Mouse (Mus musculus): ENCODE measurements around the gene Mogs.

The Mogs gene

DNA sequence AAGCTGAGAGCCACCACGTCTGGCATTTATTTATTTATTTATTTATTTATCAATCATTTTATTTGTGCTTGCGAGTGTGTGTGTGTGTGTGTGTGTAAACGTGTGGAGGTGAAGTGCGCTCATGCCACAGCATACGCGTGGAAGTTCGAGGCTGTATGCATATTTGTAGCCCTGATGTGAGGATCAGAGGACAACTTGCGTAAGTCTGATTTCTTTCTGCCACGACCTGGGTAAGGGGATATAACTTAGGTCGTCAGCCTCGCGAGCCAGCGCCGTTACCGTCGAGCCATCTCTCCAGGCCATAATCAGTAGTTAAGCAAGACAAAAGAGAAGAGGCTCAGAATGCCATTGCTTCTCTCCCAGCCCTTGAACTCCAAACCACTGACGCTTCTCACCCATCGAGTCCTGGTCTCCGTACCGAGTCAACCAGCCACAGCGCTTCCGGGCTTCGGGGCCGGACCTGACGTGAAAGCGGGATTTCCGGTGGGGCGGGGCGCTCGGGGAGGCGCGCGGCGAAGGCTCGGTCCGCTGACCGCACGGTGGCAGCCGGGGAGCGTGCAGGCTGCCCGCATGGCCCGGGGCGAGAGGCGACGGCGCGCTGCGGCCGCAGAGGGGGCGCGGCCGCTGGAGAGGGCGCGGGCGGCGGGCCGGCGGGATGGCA, at the start of gene Mogs:
Gene Mogs (plus strand): TSS at position 486 of the 661 bp plus-strand sequence.
- in situ Hi-C loops (cut with MboI, MseI): no loop called here

DNA sequence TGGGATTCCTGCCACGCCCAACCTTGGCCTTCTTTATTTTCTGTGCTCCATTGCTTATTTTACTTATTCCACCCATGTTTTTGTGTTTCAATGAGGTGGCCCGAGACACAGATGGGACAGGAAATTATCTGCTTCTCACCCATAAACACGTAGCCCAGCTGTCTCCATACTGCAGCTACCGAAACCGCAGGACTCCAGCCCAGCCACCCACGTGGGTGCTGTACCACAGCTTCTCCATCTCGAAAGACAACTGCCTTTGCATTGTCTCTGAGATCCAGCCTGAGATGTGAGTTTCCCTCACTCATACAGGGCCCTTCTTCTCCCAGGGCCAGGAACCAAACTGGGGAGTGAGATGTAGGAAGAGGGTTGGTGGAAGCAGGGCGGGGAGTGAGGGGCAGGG, 49.3 kb upstream of the Mogs start:
- in situ Hi-C loops (cut with MboI, MseI): no loop called here

- in situ Hi-C loops (cut with MboI, MseI): no loop called here
Measured at GRCm38 (mm10) chr6:83066441-83066840, 48.9 kb upstream of the Mogs start.

DNA sequence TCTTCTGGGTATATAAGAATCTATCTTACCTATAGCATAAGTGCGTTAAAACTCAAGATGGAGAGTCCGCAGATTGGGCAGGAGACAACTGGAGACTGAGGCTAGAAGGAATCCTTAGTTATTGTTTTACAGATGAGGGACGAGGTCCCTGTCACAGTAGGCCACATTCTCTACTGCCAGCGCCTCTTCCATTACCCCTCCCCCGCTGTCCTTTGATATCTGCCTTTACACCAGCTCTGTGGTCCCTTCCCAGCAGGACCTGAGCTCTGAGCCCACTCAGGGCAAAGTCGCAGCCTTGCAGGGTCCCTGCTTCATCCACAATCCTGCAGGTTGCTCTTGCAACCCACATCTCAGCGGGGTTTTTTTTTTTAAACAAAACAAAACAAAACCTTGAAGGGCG, 47.1 kb upstream of the Mogs start:
- in situ Hi-C loops (cut with MboI, MseI): no loop called here

GRCm38 (mm10) chr6:83068706-83069487, 46.4 kb upstream of the Mogs start:
- in situ Hi-C loops (cut with MboI, MseI): no loop called here

- in situ Hi-C loops (cut with MboI, MseI): no loop called here
Measured at GRCm38 (mm10) chr6:83069488-83070246, 45.6 kb upstream of the Mogs start.

DNA sequence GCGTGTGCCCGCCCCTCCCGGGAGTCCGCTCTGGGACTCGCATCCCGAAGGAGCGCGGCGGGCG, 45.2 kb upstream of the Mogs start, which contains the start of gene Tlx2:
Gene Tlx2 (minus strand): TSS at position 47 of the 64 bp plus-strand sequence.
- in situ Hi-C loops (cut with MboI, MseI): no loop called here

DNA sequence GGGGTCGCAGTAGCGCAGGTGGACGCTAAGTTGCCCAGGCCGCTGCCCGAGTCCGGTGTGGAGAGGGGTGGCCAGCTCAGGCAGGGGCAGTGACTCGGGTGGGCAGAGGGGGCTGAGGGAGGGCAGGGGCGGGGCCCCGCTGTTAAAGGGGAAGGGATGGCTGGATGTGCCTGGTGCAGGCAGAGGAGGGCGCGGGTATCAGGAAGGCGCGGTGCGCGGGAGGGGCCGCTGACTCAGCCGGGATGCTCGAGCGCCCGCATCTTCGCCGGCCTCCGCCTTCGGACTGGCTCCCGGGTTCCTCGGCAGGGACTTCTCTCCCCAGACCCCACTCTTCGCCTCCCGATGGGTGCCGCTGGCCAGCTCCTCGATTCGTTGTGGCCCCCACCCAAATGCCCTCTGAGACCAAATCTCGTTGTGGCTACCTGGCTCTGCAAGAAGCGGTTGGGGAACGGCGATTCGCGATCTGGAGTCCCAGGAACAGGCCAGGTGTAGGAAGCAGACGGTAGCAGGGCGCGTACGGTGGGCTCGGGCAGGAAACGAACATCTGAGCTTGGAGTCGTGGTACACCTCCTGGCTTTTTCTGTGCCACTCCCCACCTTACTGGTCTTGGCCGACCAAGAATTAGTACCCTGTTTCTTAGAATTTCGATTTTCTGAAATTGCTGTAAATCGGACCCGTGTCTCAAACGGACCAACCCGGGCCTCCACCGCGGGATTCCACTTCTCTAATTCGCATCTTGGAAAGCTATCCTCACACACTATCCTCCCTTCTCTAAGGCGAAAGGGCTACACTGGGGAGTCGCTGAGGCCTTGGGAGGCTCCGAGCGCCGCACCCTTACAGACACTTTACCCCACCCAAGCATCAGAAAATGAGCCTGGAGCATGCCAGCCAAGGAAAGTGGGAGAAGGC, 44.7 kb upstream of the Mogs start:
- in situ Hi-C loops (cut with MboI, MseI): no loop called here

- in situ Hi-C loops (cut with MboI, MseI): no loop called here
Measured at GRCm38 (mm10) chr6:83071220-83071619, 44.1 kb upstream of the Mogs start.

DNA sequence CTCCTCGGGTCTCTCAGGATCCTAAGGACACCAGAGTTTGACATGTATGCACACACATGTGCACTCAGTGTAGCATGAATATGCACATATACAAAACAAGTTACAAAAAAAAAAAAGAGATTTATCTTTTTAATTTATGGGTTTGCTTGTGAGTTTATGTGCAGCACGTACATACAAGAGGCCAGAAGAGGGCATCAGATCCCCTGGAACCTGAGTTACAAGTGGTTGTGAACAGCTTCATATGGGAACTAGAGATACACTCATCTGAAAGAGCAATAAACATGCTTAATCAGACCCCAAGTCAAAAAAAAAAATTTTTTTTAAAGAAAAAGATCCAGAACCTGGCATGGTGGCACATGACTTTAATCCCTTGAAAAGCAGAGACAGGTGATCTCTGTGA, 40.3 kb upstream of the Mogs start:
- in situ Hi-C loops (cut with MboI, MseI): no loop called here

- in situ Hi-C loops (cut with MboI, MseI): no loop called here
Measured at GRCm38 (mm10) chr6:83077630-83078323, 37.5 kb upstream of the Mogs start, which contains the start of gene Pcgf1. Gene Pcgf1 (plus strand): TSS chr6:83077869.

- in situ Hi-C loops (cut with MboI, MseI): no loop called here
Measured at GRCm38 (mm10) chr6:83078324-83078858, 36.9 kb upstream of the Mogs start.

DNA sequence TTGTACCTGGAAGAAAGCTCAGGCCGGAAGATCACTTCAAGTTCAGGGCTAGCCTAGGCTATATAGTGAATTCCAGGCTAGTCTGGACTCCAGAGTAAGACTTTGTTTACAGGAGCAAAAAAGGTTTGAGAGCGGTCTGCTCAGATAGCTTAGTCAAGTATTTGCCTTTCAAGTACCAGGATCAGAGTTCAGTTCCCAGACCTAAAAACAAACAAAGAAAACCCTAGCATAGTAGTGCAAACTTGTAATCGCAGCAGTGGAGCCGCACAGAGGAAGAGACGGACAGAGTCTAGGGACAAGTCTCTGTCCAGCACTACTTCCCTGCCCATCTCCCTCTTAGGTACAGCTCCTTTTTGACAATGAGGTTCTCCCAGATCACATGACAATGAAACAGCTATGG, 35.1 kb upstream of the Mogs start:
- in situ Hi-C loops (cut with MboI, MseI): no loop called here

DNA sequence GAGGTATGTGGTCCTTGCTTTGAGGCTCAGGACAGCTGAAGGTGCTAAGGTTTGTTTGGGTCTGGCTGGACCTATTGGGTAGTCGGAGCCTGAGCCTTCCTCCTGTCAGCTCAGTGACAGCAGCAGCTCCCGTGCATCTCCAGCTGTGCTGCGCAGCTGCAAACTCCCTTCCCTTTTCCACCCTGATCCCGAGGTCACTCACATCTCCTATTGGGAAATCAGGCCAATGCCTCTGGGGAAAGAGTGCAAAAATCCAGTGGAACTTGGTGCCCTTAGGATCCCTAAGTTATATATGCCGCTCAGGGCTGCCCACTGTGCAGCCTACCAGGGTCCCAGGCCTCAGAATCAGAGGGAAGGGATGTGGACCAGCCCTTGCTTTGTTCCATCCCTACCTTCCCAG, 31.8 kb upstream of the Mogs start:
- in situ Hi-C loops (cut with MboI, MseI): no loop called here

DNA sequence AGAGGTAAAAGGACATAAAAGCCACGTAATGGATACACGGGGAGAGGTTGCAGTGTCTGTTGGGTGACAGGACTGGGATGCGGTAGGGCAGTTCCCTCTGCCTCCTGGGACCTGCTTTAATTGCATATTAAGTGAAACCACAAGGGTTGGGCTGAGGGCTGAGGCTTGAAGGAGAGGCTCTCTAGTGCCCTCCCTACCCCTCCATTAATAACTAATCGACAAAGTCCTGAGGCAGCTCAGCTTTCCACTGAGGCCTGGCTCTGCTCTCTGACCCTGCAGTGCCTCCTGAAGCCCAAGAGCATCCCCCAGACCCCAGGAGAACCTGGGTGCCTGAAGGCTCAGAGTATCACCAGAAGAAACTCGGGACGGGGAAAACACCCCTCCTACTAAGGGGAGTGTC, 30.8 kb upstream of the Mogs start:
- in situ Hi-C loops (cut with MboI, MseI): no loop called here

GRCm38 (mm10) chr6:83086121-83087035, 28.9 kb upstream of the Mogs start, which contains the start of gene Lbx2:
Gene Lbx2 (plus strand): TSS chr6:83086367.
- in situ Hi-C loops (cut with MboI, MseI): no loop called here

DNA sequence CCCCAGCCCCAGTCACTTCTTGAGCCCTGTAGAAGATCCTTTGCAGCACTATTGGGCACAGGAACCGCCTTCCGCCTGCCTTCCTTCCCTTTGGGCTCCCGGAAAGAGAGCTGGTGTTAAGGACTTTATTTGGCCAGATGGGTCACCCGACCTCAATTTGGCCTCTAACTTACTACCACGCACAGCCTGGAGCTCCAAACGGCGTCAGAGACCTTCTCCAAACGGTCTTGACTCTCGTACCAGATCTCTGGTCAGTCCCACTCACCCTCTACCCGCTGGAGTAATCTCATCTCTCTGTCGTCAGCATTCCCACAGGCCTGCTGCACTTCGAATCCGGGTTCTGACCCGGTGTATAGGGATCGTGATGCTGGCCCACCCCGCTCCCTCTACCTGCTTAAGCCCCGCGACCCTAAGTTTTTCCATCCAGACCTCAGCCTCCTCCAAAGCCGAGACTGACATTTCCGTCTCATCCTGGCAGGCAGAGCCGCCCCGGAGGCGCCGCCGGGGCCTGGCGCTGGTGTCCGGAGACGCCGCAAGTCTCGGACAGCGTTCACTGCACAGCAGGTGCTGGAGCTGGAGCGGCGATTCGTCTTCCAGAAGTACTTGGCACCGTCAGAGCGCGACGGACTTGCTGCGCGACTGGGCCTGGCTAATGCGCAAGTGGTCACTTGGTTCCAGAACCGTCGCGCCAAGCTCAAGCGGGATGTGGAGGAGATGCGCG, 27.9 kb upstream of the Mogs start:
- in situ Hi-C loops (cut with MboI, MseI): no loop called here

- in situ Hi-C loops (cut with MboI, MseI): no loop called here
Measured at GRCm38 (mm10) chr6:83087926-83088260, 27.4 kb upstream of the Mogs start.

DNA sequence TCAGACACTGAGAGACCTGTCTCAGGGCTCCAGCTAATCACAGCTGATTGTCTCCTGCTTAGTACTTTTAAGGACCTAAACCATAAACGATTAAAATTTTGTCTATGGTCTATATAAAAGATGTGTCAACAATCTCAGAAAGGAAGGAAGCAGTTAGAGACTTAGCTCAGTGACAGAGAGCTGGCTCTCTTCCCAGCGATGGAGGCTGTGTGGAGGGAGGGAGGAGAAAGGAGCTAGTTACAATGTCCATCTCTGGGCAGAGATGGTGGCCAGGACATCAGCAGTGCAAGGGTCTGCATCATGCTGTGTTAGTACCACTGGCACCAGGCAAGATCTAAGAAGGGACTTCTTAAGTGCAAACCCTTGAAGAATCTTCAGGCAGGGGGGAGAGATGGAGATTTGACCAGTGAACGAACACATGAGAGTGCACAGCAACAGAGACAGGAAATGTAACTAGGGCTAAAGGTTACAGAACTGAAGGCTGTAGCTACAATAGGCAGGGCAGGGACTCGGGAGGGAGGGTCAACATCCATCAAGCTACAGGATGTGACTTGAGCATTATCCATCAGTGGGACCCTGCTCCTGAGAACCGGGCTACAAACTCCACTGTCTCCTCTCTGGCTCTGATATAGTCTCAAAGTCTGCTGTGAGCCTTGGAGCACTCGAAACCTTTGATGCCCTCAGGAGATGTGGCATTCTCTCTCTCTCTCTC, 22.7 kb upstream of the Mogs start:
- in situ Hi-C loops (cut with MboI, MseI): no loop called here

All from regulatory T cell (primary cell).